Mouse (Mus musculus) ES-CJ7 (cell line): Measurements from ENCODE around the gene Kdm2b.
A peak's percentile ranks its signal among the peaks of the same experiment; 100 is the strongest.

ENCODE experiments used
- DNase-seq: peaks from one replicate; pipeline ENCODE4 v3.0.0; 2011; ENCODE audit warnings: low read depth, low spot score

Kdm2b gene

GRCm38 (mm10) chr5:122849521-122850318 lies 139.9 kb downstream of the Kdm2b start, which contains the start of gene Rnf34:
Gene Rnf34 (plus strand): TSS chr5:122850048.
- DNase-seq: peak; percentile 96

DNA sequence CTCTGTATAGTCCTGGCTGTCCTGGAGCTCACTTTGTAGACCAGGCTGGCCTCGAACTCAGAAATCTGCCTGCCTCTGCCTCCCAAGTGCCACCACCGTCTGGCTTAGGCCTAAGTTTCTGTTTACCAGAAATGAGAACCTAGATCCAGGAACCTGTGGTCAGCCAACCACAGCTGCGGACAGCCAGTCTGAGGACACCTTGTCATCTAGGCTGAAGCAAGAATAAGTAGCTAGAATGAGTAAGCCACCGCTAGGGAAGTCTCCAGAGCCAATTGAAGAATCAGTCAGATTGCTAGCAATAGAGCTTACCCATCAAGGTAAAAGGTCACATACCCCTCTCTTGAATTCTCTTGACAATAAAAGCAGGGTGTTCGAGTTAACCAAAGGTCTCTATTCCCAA lies 145.8 kb downstream of the Kdm2b start:
- DNase-seq: no peak

- no peak for DNase-seq
These were observed 148.5 kb downstream of the Kdm2b start for GRCm38 (mm10) chr5:122841126-122841525.

GRCm38 (mm10) chr5:122832996-122833395 lies 156.6 kb downstream of the Kdm2b start:
- no peak for DNase-seq

GRCm38 (mm10) chr5:122832536-122832935 lies 157.1 kb downstream of the Kdm2b start:
- no peak for DNase-seq

- DNase-seq: peak; percentile 32
These were observed 164.5 kb downstream of the Kdm2b start for GRCm38 (mm10) chr5:122825099-122825498.

DNA sequence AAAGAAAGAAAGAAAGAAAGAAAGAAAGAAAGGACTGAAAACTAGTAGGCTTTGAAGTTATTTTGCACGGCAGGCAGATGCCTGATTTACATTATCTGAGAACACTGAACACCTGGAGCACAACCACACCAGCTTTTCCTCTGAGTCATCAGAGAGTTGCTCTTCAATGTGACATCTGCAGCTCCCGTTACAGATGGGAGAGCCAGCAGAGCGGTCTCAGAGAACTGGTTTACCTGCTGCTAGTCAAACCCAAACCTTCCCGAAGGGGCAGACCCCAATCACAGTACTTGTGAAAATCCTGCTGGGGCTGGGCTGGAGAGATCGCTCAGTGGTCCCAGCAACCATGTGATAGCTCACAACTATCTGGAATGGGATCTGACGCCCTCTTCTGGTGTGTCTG lies 165.2 kb downstream of the Kdm2b start:
- DNase-seq: no peak

DNA sequence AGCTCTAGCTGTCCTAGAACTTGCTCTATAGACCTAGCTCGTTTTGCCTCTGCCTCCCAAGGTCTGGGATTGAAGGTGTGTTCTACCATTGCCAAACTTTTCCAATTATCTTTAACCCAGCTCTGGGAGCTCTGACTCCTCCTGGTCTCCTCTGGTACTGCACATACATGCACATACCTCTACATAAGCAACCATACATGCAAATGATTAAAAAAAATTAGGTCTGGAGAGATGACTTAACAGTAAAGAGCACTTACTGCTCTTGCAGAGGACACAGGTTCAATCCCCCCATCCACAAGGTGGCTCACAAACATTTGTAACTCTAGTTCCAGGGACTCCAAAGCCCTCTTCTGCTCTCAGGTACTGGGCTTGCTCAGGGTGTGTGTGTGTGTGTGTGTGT lies 165.6 kb downstream of the Kdm2b start:
- peak; percentile 71 for DNase-seq

GRCm38 (mm10) chr5:122822441-122822840 lies 167.2 kb downstream of the Kdm2b start:
- no peak for DNase-seq

- DNase-seq: no peak
These were observed 168.1 kb downstream of the Kdm2b start for GRCm38 (mm10) chr5:122821524-122821885.

DNA sequence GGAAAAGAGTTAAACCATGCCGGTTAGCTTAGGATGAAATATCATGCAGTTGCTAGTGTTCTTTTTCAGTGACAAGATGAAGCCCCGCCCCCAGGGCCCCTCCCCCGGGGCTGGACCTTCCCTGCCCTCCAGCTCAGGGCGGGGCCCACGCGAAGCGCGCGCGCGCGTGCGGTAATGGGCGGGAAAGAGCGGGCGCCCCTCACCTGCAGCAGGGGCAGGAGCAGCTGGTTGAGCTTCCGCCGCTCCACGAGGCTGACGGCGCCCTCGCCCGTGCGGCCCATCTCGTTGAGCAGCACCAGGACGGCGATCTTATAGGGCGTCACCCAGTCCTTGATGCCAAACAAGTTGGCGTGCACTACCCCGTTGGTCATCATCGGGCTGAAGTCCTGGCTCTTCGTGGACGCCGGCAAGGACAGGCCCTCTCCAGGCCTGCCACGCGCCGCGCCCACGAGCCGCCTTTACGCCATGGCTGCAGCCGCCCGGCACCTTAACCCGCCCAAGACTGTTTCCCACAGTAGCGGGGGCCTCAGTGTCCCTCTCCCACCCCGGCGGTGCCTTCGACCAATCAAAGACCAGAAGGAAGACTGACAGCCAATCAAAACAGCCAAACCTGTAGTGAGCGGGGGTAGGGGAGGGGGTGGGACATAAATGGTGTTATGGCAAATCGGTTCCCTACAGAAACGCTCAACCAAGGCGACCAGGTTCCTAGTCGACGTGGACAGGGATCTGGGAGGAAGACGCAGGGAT lies 168.7 kb downstream of the Kdm2b start, which contains the start of gene Anapc5:
Gene Anapc5, minus strand, starts transcription at position 563 of the 747 bp plus-strand sequence.
- DNase-seq: peak; percentile 99
